Mouse (Mus musculus) midbrain, postnatal 0 days (tissue): ENCODE measurements at regions not wholly inside any gene's neighbourhood (a gene's known extent, or its start where the extent isn't known, plus 50 kb on each side); places are given as distances from the start of the nearest gene placed in this dataset.

ENCODE experiments used
- ATAC-seq: fragments of 200-750 bp; cut with Nextera tagmentation; 2 replicates; pipeline ENCODE4 v1.8.0; 2017; ENCODE audit warnings: moderate number of reproducible peaks, mild to moderate bottlenecking, moderate TSS enrichment, moderate library complexity; ENCODE audit not compliant: low FRiP score
- DNase-seq: peaks from one replicate; pipeline ENCODE4 v3.0.0-alpha.2; 2015; ENCODE audit warnings: low spot score
- H3K27ac ChIP-seq: fragments of 300-500 bp; sonication (generic); 2 replicates; pipeline ENCODE4 v1.5.1; 2014; ENCODE audit warnings: low read depth, mild to moderate bottlenecking, low read length, mixed read lengths
- H3K27me3 ChIP-seq: fragments of 300-500 bp; sonication (generic); 2 replicates; pipeline ENCODE4 v1.6.1; 2014; ENCODE audit warnings: low read length, control low read depth, mixed read lengths; ENCODE audit not compliant: insufficient read depth
- H3K36me3 ChIP-seq: fragments of 300-500 bp; sonication (generic); 2 replicates; pipeline ENCODE4 v1.6.1; 2014; ENCODE audit warnings: low read length, control low read depth, mixed read lengths; ENCODE audit not compliant: insufficient read depth
- H3K4me1 ChIP-seq: fragments of 300-500 bp; sonication (generic); 2 replicates; pipeline ENCODE4 v1.6.1; 2014; ENCODE audit warnings: mild to moderate bottlenecking, control low read depth, antibody characterized with exemption, low read length, mixed read lengths; ENCODE audit not compliant: insufficient read depth
- H3K4me2 ChIP-seq: fragments of 300-500 bp; sonication (generic); 2 replicates; pipeline ENCODE4 v1.6.1; 2014; ENCODE audit warnings: low read depth, mild to moderate bottlenecking, low read length, mixed read lengths; ENCODE audit not compliant: poor library complexity, severe bottlenecking
- H3K4me3 ChIP-seq: fragments of 300-500 bp; sonication (generic); 2 replicates; pipeline ENCODE4 v1.5.1; 2014; ENCODE audit warnings: low read depth, mild to moderate bottlenecking, low read length, moderate library complexity
- H3K9ac ChIP-seq: fragments of 300-500 bp; sonication (generic); replicated peaks from 2 replicates; pipeline ENCODE4 v1.6.1; 2014; ENCODE audit warnings: mild to moderate bottlenecking, low read length, moderate library complexity, mixed read lengths; ENCODE audit not compliant: poor library complexity, severe bottlenecking
- H3K9me3 ChIP-seq: fragments of 300-500 bp; sonication (generic); 2 replicates; pipeline ENCODE4 v1.6.1; 2016; ENCODE audit warnings: low read length, control low read depth
- CTCF ChIP-seq: IDR thresholded peaks from 2 replicates; pipeline ENCODE4 v1.5.1; 2016; ENCODE audit warnings: antibody characterized with exemption, mild to moderate bottlenecking
- WGBS: fragments of 180-500 bp; shearing (Covaris S2); extraction: QIAGEN DNeasy Blood & Tissue Kit; methylation state at CpG from one replicate; pipeline ENCODE4 v1.1.7; 2014; 5-methylcytosine and 5-hydroxymethylcytosine counted together

GRCm38 (mm10) chr14:14513056-14513455 lies 112.0 kb downstream of the Olfr721-ps1 start:
- H3K36me3 ChIP-seq = no peaks in the 10 kb centered on the region
- H3K27me3 ChIP-seq = no peaks in the 10 kb centered on the region
- no peaks in the 10 kb centered on the region for H3K9me3 ChIP-seq
- no peak overlapping the region for H3K4me3 ChIP-seq
- 86% methylated on average over 2 of the region's 2 CpGs for WGBS
- no peak overlapping the region for H3K27ac ChIP-seq
- DNase-seq (no peak), ATAC-seq (peak; percentile 54; the same call in 1 of the 2 replicates)
- no peak overlapping the region for H3K9ac ChIP-seq
- no peaks in the 10 kb centered on the region for H3K4me1 ChIP-seq
- no peak overlapping the region for H3K4me2 ChIP-seq
- TF ChIP-seq CTCF = no peak

GRCm38 (mm10) chr14:14513498-14513897 lies 112.4 kb downstream of the Olfr721-ps1 start:
- Histone ChIP-seq H3K4me1 (no peaks in the 10 kb centered on the region), H3K9me3 (no peaks in the 10 kb centered on the region), H3K9ac (no peak overlapping the region), H3K4me3 (no peak overlapping the region), H3K27me3 (no peaks in the 10 kb centered on the region), H3K27ac (no peak overlapping the region), H3K36me3 (no peaks in the 10 kb centered on the region), H3K4me2 (no peak overlapping the region)
- no peak for DNase-seq
- no peak for TF ChIP-seq CTCF
- no peak for ATAC-seq
- 81% methylated on average over 3 of the region's 3 CpGs for WGBS

- no peak for ATAC-seq
- Histone ChIP-seq H3K9me3 (no peaks in the 10 kb centered on the region), H3K4me1 (no peaks in the 10 kb centered on the region), H3K9ac (no peak overlapping the region), H3K36me3 (no peaks in the 10 kb centered on the region), H3K27ac (no peak overlapping the region), H3K4me3 (no peak overlapping the region), H3K27me3 (no peaks in the 10 kb centered on the region), H3K4me2 (no peak overlapping the region)
- no peak for DNase-seq
- WGBS = 57% methylated on average over 1 of the region's 1 CpGs
- TF ChIP-seq CTCF = no peak
Observed at GRCm38 (mm10) chr14:14514440-14515172, 113.5 kb downstream of the Olfr721-ps1 start.

- no peak overlapping the region for H3K4me3 ChIP-seq
- 74% methylated on average over 2 of the region's 2 CpGs for WGBS
- no peaks in the 10 kb centered on the region for H3K27me3 ChIP-seq
- DNase-seq (no peak), ATAC-seq (no peak)
- no peak for TF ChIP-seq CTCF
- no peak overlapping the region for H3K9ac ChIP-seq
- H3K4me2 ChIP-seq = no peak overlapping the region
- no peaks in the 10 kb centered on the region for H3K9me3 ChIP-seq
- H3K27ac ChIP-seq = no peak overlapping the region
- H3K4me1 ChIP-seq = no peaks in the 10 kb centered on the region
- H3K36me3 ChIP-seq = no peaks in the 10 kb centered on the region
Observed at GRCm38 (mm10) chr14:14515363-14515762, 114.3 kb downstream of the Olfr721-ps1 start.

- Histone ChIP-seq H3K9me3 (no peaks in the 10 kb centered on the region), H3K4me3 (no peak overlapping the region), H3K4me1 (no peaks in the 10 kb centered on the region), H3K4me2 (no peak overlapping the region), H3K36me3 (no peaks in the 10 kb centered on the region), H3K27me3 (no peaks in the 10 kb centered on the region), H3K27ac (no peak overlapping the region), H3K9ac (no peak overlapping the region)
- DNase-seq (no peak), ATAC-seq (no peak)
- no peak for TF ChIP-seq CTCF
- 64% methylated on average over 5 of the region's 5 CpGs for WGBS
Observed at GRCm38 (mm10) chr14:14515918-14516317, 114.8 kb downstream of the Olfr721-ps1 start.

- ATAC-seq (no peak), DNase-seq (no peak)
- 81% methylated on average over 1 of the region's 1 CpGs for WGBS
- Histone ChIP-seq H3K4me3 (no peak overlapping the region), H3K27me3 (no peaks in the 10 kb centered on the region), H3K9ac (no peak overlapping the region), H3K9me3 (no peaks in the 10 kb centered on the region), H3K4me2 (no peak overlapping the region), H3K4me1 (no peaks in the 10 kb centered on the region), H3K36me3 (no peaks in the 10 kb centered on the region), H3K27ac (no peak overlapping the region)
- TF ChIP-seq CTCF = no peak
Observed at GRCm38 (mm10) chr14:14518027-14518426, 116.9 kb downstream of the Olfr721-ps1 start.
